Mouse (Mus musculus) megakaryocyte, embryonic 14.5 days (primary cell): Measurements from ENCODE around the gene Pam16.

Source experiments
- FLI1 ChIP-seq: IDR thresholded peaks from 2 replicates; pipeline ENCODE4 v1.6.1; 2012; ENCODE audit warnings: low read length, inconsistent platforms, mixed read lengths
- GATA1 ChIP-seq: IDR thresholded peaks from 3 replicates; pipeline ENCODE4 v1.6.1; 2012; ENCODE audit warnings: mixed read lengths, low read length, inconsistent platforms, borderline replicate concordance

- no peak for TF ChIP-seq GATA1
- no peak for TF ChIP-seq FLI1
These were observed 21.3 kb downstream of the Pam16 start for GRCm38 (mm10) chr16:4603453-4603837.
